Mouse (Mus musculus): Measurements from ENCODE around the gene Zfp850. TPM values are rescaled to one million over a fixed set of nuclear protein-coding genes. Genes with fewer than 3 reads are reported as not detected.

The Zfp850 gene
- polyA plus RNA-seq (2017; shearing (Covaris generic)): 9.3 TPM

DNA sequence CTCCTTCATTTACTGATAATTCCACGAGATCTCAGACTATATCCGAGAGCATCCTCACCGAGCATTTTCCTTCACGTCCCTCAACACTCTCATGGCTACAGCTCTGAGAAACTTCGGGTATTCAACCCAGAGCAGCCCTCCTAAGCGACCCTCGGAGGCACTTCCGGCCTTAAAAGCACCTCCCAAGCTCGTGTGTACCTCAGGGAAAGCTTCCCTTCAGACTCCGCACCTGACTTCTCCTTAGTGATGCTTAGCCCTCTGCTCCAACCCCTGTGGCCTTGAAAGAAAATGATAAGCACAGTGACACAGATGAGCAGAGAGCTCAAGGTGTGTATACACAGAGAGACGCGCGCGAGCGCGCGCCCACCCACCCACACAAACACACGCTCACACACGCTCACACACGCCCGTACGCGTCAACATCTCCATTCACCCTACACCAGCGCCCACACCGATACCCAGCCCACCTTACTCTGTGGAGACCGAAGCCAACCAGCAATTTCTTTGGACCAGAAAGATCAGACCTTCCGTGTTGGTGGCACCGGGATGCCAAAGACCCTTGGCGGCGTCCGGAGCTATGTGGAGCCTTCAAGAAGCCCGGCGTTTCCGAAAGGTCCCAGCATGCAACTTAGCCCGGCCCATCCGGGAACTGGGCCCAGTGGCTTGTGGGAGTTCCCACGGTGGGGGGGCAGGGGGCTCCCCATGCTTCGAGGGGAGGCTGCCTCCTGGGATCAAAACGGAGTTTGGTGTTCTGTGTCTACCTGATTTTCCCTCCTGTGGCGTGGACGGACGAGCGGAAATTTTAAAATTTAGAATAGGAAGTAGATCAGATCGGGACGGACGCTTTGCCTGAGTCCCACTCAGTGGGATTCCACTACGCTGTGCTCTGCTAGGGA lies at the start of gene Zfp850:
Gene Zfp850 (minus strand): TSS at position 567 of the 896 bp plus-strand sequence.

DNA sequence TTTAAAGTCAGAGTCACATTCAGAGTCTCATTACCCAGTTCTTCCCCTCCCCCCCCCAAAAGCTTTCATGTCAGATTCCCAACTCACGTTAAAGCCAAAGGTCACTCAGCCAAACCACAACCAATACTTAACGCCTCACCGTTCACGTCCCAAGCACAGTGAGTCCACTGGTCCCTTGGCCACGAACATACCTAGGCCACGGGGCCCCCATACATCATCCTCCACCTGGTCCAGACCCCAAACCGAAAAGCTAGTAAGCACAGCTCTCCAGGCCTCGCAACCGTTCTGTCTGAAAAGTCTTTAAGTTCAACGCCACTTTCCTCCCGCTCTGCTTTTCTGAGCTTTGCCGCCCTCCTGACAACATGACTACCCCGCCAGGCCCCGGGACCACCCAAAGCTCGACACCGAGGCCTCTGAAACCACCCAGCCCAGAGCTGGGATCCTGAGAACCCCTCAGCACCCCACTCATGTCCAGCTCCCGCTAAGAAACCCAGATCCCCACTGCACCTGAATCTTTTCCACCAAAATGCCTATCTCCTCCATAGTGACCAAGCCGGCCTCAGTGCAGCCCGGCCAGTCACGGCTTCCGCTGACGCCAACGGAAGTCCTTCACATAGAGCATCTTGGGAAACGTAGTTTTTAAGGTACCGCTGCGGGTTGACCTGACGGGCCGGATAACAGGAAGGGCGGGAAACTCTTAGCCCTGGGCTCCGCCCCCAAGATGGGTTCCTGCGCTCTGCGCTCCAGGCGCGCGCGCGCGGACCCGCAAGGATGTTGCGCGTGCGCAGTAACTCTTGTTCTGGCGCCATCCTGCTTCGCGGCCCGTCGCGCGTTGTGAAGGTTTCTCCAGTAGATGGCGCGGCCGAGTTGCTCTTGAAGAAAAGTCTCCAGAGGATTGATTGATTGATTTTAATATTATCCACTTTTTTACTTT lies 35.8 kb upstream of the Zfp850 start, which contains the start of gene Psmc4:
Gene Psmc4 (minus strand): TSS at position 626 of the 934 bp plus-strand sequence.

DNA sequence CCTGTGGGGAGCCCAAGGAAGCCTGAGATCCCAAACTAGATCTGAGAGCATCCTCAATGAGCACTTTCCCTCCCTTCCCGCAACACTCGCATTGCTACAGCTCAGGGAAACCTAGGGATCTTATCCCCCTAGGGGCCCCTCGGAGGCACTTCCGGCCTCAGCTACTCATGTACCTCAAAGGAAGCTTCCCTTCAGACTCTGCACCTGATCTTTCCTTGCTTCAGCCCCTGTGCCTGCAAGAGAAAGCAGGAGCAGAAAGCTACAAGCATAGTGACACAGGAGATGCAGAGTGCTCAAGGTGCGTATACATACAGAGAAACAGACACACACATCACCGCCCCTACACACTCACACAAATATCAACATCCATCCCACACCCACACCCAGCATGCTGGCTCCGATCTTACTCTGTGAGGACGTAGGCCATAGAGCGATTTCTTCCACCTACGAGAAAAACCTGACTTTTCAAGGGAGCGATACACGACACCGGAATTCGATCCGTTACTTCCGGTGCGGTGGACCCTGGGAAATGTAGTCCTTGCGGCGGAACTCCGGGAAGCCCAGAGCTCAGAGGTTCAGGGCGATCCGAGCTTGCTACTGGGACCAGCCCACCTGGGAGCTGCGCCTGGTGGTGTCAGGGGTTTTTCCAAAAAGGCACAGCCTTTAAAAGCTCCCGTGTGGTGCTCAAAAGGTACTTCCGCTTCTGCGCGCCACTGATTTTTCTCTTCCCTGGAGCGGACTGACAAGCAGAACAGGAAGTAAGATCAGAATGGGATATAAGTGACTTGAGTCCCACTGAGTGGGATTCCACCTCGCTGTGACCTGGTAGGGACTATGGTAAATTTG lies 35.0 kb downstream of the Zfp850 start, which contains the start of gene Zfp780b:
Gene Zfp780b (minus strand): TSS at position 489 of the 846 bp plus-strand sequence.

Other genes starting within 250 kb of the Zfp850 start
- 4.0 TPM for gene Zfp626, start 206.9 kb downstream of the Zfp850 start, polyA plus RNA-seq (2017; shearing (Covaris generic))
- 11.5 TPM for gene Zfp59, start 175.5 kb downstream of the Zfp850 start, polyA plus RNA-seq (2017; shearing (Covaris generic))
- 13.5 TPM for gene Zfp607a, start 156.6 kb downstream of the Zfp850 start, polyA plus RNA-seq (2017; shearing (Covaris generic))
- 15.0 TPM for gene Zfp974, start 84.7 kb downstream of the Zfp850 start, polyA plus RNA-seq (2017; shearing (Covaris generic))
- gene Zfp780b, start 34.9 kb downstream of the Zfp850 start, polyA plus RNA-seq (2017; shearing (Covaris generic)): 14.0 TPM
- gene Psmc4, start 36.0 kb upstream of the Zfp850 start, polyA plus RNA-seq (2017; shearing (Covaris generic)): 229 TPM
- gene Fcgbp, start 57.1 kb upstream of the Zfp850 start, polyA plus RNA-seq (2017; shearing (Covaris generic)): not detected
- 0.06 TPM for gene 9530053A07Rik, start 115.4 kb upstream of the Zfp850 start, polyA plus RNA-seq (2017; shearing (Covaris generic))
- gene Fbl, start 155.6 kb upstream of the Zfp850 start, polyA plus RNA-seq (2017; shearing (Covaris generic)): 207 TPM
- gene Dyrk1b, start 165.4 kb upstream of the Zfp850 start, polyA plus RNA-seq (2017; shearing (Covaris generic)): 8.9 TPM